Mouse (Mus musculus) natural killer cell, adult 2 months (primary cell): ENCODE measurements around the gene Rs1.
A peak's percentile ranks its signal among the peaks of the same experiment; 100 is the strongest.
"Not testable (repeated sequence)": the region's sequence is repeated elsewhere in the genome, so short reads cannot be mapped to it uniquely, and the experiment has no call there.

Source experiments
- DNase-seq, 2 experiments: peaks; one replicate each; pipeline ENCODE4 v3.0.0; 2022; ENCODE audit warnings: low spot score in 2 of 2

Rs1 gene

GRCm38 (mm10) chrX:160767713-160768112 is at the start of gene Rs1:
Gene Rs1 (plus strand): TSS chrX:160768013.
- DNase-seq = no peak

- DNase-seq = no peak
These were observed 32.2 kb upstream of the Rs1 start, which contains the start of gene Ppef1 for GRCm38 (mm10) chrX:160735650-160736049. Gene Ppef1 (minus strand): TSS chrX:160735765.

- DNase-seq = no peak
These were observed 22.4 kb upstream of the Rs1 start for GRCm38 (mm10) chrX:160745399-160745798.

GRCm38 (mm10) chrX:160748653-160749052 is 19.2 kb upstream of the Rs1 start:
- DNase-seq = no peak

GRCm38 (mm10) chrX:160750808-160751207 is 17.0 kb upstream of the Rs1 start:
- no peak for DNase-seq

- DNase-seq = peak; percentile 90 to 92
These were observed 2.2 kb upstream of the Rs1 start for GRCm38 (mm10) chrX:160765389-160766232.

- no peak for DNase-seq
These were observed 1.6 kb upstream of the Rs1 start for GRCm38 (mm10) chrX:160766233-160766616.

GRCm38 (mm10) chrX:160769622-160770021 is 1.8 kb downstream of the Rs1 start:
- DNase-seq = not testable (repeated sequence)

- DNase-seq = no peak
These were observed 5.2 kb downstream of the Rs1 start for GRCm38 (mm10) chrX:160773033-160773432.

GRCm38 (mm10) chrX:160782276-160782675 is 14.5 kb downstream of the Rs1 start:
- no peak for DNase-seq

- no peak for DNase-seq
These were observed 27.1 kb downstream of the Rs1 start for GRCm38 (mm10) chrX:160794920-160795319.

- DNase-seq = no peak
These were observed 36.8 kb downstream of the Rs1 start for GRCm38 (mm10) chrX:160804409-160805150.

GRCm38 (mm10) chrX:160808226-160808625 is 40.4 kb downstream of the Rs1 start:
- DNase-seq = no peak
